Mouse (Mus musculus) layer of hippocampus, adult 8-10 months (tissue): Measurements from ENCODE around the gene Cacna1c. TPM values are rescaled to one million over a fixed set of nuclear protein-coding genes. Genes with fewer than 3 reads are reported as not detected.

Source experiments
- DNase-seq, 2 experiments: peaks; one replicate each; pipeline ENCODE4 v3.0.0; 2022; ENCODE audit warnings: low spot score in 2 of 2
- total RNA-seq, 4 experiments: library from RNA; stranded (reverse); gene quantifications; 2 replicates each; pipeline ENCODE4 v1.2.4; 2022

The Cacna1c gene
- total RNA-seq, 4 experiments from 2014 or later: 67.6 to 88.2 (median 75.8) TPM

DNA sequence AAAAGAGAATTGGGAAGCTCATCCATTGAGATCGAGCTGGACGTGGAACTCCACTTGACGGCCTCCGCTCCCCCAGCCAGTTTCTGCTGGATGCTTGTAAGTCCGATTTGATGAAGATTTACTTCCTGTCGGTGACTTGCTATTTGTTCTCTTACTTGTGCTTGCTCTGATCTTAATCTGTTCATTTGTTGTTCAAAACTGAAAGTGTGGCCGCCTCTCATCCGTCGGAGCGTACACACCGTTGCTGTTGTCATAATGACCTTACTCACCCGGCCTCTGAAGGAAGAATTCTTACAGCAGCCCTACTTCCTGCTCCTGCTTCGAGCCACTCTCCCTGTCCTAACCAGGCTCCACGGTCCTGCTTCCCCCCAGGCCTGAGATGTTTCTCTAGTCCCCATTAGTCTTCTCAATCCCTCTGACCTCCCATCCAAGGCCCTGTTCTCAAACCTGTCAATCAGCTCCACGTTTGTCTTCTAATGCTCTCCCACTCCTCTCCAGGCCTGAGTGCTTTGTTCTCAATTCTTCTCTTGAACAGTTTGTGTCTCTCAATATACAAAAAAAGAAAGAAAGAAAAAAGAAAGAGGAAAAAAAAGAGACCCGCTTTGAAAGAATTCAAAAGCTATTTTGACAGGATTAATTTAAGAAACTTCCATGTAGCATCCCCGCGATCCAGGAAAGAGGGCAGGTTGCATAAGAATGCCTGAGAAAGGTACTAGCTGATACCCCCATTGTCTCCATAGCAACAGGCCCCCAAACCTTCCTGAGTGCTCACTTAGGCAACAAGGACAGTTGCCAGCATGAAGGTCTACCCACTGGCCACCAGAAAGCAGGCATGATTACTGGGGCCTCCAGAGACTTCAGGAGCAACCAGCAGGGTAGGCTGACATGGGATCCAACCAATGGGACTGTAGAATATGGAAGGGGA, 331.3 kb downstream of the Cacna1c start:
- DNase-seq: no peak

DNA sequence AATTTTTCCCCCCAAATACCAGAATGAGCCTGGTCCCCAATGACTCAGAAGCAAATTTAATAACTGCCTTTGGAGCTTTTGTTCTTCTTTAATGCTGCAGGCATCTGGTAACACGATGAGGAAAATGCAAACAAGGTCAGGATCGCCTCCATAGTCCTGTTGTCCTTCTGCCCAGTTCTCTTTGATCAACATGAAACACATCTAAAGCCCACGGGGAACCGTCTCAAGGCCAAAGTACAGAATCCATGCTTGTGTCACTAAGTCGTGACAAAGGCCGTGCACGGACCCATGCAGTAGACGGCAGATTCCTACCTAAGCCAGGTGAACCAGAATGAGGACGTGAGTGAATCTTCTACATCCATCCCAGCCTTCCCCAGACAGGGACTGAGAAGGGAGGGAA, 333.5 kb downstream of the Cacna1c start:
- DNase-seq: no peak

DNA sequence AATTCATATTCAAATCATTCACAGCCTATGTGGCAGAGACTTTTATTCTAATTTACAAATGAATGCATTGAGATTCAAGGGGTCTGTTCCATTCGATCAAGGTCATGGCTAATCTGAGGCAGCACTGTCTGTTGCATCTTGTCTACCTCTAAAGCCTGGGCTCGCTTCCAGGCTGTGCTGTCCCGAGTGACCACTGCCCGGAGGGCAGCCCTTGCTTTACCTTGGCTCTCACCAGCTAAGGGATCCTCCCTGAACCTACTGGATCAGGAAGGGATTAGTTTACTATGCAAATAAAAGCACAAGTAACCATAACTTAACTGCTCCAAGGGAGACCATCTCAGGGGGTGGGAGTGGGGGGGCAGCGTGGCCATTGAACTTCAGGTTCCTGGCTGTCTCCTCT, 334.1 kb downstream of the Cacna1c start:
- no peak for DNase-seq

DNA sequence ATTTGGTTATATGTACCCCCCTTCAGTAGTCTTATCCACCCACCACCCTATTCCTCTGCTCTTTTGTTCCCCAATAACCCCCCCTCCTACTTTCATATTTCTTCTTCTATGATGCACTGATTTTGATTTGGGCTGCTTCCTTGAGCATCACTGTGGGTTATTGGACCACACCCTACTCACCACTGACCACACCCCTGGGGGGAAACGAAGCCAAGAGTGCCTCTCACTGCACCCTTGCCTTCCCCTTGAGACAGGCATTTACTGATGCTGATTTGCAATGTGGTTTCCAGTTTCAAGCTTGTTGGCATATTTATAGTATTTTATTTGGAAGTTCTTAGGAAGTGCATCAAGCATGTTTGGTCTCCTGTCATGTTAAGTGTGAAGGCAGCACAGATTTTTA, 337.8 kb downstream of the Cacna1c start:
- no peak for DNase-seq

DNA sequence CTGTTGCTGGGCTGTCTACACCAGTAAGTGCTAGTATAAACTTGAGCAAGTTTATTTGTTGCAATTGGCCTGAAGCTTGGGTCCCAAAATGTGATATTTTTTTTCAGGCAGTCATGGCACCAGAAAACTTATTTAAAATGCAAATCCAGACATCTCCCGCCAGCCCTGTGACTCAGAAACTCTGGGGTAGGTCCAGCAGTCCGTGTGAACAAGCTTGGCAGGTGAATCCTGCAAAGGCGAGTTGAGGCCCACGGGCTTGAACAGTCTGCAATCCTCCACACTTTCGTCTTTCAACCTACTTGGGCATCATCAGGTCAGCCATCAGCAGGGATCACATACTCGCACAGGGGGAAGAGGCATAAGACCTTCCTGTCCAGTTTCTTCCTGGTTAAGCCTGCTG, 344.1 kb downstream of the Cacna1c start:
- peak in 1 of 2 experiments; percentile 30 for DNase-seq

DNA sequence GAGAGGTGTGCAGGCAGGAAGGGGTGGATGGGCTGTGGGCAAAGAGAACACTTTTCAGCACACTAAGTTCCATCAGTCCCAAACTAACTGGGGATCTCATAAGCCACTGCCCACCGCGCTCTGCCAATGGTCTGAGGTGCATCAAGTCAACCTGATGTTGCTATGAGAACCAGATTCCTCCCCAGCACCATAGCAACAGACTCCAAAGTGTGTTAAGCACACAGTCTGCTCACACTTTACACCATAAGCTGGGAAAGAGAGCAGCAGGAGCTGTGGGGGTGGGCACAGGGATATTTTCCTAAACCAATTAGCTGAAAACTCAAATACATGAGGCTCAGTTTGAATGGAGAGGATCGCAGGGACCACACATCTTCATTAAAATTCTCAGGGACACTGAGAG, 345.1 kb downstream of the Cacna1c start:
- DNase-seq: peak; percentile 79 to 82

DNA sequence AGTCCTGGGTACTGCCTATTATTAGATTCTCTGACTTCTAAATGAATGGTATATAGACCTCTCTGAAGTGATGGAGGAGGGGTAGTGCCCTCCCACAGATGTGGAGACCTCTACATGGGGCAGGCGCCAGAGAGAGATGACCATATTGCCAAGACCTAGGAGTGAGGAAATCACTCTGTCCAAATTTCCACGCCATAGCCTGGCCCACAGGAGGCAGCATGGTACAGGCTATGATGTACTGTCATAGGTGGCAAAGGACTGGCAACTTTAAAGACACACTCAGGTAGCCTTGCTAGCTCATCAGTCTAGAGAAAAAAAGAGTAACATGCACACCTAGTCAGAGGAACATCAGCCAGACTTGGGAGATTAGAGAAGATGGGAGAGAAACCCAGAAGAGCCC, 347.6 kb downstream of the Cacna1c start:
- DNase-seq: no peak

DNA sequence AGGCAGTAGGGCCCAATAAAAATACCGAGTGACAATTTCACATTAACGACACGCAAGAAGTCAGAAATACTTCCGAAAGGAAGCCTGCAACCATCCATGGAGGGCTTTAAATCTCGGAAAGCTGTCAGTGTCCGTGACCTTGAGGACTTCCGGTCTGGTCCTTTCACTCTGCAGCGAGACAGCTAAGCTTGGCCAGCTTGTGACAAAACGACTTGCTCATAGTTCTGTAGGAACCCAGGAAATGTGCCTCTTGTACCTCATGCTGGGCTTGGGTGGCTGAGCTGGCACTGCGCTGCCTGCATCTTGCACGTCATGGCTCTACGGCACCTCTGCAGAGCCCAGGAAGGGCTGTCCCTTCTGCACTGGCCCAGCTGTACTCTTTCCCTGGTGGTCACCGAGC, 348.5 kb downstream of the Cacna1c start:
- no peak for DNase-seq

DNA sequence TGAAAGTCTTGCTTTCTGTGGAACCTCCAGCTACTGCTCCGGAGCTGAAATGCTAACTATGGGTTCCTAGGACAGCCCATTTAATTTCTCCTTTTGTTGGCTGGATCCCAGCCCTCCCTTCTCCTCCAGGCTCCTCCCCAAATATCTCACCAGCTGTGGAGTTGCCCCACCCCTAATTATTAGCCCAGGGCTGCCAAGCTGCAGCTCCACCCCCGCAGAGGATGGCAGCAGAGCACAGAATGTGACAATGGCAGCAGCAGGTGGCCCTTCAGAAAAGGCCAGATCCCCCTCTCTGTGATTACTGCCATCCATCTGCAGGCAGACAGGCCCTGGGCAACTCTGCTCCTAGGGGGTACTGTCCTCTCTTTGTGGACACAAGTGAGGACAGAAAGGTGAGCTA, 350.4 kb downstream of the Cacna1c start:
- DNase-seq: peak; percentile 41 to 42

DNA sequence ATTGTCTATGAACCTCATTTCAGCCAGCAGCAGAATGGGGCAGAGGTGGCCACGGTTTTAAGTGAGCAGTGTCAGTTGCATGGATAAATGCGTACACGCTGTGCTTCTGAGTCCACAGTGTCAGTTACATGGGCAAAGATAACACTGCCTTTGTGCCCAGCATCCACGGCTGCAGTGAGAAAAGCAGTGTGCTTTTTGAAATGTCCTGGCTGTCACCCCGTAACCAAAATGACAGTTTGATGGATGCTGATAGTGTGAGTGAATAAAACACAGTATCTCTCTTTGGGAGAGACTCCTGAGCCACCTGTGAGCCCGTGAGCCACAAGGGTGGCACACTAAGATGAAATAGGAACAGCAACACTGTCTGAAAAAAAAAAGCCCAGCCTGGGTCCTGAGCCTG, 351.0 kb downstream of the Cacna1c start:
- no peak for DNase-seq

DNA sequence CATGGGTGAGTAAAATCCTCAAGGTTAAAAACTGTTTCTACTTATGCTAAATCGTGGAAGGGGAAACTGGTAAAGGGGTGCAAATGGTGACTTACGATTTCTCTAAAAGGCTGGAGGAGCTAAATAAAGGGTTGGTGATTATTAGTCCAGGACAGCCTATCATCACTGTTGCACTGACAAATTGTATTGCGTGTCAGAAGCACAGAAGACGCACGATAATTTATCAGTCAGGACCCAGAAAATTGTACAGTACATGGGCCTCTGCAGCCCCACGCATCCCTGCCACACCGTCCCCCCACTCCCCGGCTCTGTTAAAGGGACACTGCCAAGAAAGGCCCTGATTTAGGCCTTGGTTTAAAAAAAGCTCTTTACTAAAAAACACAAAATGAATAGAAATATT, 352.7 kb downstream of the Cacna1c start:
- no peak for DNase-seq

DNA sequence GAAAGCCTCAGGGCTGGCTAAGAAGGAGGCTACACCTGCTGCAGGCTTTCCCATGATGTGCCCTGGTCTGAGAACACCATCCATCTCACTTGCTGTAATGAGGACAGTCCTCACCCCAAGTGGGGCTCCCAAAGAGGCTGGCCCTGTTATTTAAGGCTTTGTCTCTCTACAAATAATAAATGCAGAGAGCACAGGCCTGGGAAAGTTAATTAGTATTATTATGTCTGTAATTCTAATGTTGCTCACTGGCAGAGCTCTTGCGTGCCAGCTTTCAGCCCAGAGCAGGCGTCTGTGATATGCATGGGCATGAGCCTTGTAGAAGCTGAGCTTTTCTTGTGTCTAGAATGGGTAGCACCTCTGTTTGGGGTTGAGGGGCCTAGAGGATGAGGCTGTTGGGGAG, 354.3 kb downstream of the Cacna1c start:
- DNase-seq: no peak

DNA sequence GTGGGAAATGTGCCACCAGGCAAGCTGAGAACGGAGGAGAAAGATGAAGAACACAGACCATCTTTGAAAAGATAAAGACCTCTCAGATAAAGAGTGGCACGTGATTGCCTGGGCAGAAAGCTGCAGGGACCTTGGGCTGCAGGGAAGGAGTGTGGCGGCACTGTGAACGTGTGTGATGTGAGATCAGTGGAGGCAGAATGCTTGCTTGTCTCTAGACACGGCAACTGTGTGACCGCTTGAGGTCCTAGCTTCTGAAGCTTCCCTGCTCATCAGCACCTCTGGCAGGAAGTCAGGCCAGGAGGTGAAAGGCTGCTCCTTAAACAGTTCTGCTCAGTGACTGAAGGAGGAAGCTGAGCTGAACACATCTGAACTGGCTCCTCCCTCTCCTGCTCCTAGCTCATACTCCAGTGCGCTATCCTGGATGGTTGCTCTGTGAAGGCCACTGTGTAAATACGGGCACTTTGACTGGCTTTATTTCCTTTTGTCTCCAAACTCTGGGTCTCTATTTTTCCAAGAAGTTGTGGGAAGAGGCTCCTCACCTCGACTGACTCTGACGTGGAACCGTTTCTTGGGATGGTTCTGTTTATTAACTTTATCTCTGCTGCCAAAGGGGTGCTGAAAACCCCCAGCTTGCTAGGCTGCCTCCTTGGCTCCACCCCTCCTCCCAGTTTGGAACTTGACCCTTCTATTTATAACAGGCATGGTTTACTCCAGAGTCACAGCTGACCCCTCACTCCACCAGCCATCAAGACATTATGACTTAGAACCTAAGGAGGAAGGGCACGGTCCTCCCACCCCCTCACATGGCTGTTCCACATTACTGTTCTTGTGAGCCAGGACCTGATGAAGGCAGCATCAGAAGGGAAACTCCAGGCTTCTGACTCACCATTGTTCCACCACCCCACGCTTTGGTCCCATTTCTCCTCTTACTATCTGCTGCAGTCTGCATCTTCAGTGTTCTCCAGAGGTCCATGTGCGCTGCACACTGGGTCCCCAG, 357.0 kb downstream of the Cacna1c start:
- DNase-seq: no peak

DNA sequence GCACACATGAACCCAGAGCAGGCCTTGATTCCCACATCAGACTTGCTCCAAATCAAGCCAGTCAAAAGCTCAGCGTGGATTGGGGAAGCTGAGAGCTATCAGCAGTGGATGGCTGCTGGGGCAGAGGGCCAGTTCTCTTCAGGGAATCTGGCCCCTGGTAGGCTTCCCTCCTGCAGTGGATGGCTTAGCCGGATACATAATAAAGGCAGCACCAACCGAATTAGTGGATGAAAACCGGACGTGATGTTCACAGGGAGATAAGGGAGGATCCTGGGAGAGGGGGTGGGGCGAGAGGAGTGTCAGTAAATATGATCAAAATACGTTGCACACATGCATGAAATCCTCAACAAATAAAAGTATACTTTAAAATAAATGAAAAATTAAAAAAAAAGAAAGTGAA, 359.5 kb downstream of the Cacna1c start:
- DNase-seq: no peak

DNA sequence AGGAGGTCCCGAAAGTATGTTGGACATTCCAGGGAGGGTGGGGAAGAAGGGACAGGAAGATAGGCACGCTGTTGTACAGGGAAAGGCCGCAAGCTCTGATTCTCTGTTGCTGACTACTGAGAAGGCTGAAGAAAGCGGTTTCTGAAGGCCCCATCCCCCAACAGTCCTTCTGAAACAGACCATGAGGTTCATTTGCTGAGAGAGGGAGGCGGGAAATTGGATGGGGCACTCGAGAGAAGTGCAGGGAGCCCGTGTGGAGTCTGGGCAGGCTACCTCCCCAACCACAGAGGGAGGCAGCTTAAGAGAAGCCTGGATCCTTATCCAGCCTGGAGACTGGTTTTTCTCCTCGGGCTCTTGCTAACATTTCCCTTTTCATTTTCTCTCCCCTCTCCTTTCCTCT, 362.2 kb downstream of the Cacna1c start:
- no peak for DNase-seq

DNA sequence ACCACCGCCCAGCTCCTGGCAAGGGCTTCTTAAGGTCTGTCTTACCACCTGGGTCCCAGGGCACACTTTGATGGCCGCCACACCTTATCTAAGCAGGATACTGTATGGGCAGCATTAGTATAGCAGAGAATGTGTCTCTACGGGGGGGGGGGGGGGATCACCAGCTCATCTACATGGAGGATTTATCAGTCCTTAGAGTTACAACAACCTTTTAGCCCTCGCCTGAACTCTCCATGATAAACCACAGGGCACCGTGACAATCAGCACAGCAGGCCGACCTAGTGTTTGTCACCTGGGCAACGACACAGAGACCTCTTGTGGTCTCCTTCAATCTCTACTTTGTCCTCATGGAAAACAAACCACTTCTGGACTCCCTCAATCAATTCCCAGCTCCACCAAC, 363.2 kb downstream of the Cacna1c start:
- no peak for DNase-seq

DNA sequence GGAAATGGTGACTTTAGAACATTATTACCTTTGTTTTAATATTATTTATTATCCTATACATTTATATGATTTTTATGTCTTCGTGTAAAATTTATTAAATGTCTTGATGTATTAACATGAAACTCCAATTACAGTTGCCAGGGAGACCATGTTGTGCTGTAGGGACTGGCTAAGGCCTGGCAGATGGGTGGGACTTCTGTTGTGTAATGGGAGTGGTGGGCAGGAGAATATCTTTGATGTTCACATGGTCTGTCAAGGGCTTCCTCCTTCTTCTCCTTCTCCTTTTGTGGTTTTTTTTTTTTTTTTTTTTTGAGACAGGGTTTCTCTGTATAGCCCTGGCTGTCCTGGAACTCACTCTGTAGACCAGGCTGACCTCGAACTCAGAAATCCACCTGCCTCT, 363.6 kb downstream of the Cacna1c start:
- no peak for DNase-seq

DNA sequence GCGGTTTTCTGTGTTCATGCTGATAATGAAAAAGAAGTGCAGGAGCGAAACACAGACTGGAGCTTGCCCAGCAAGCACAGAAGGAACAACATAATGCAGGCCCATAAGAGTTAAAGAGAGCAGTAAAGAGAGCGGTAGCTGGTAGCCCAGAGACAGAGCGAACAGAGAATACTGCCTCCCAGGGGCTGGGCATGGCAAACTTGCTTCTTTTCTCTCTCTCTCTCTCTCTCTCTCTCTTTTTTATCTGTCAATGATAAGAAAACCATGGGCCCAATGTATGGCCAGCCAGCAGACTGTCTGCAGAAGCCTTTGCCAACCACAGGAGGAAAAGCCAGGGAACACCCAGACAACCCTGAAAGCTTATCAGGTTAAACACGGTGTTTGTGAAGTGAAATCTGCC, 365.4 kb downstream of the Cacna1c start:
- DNase-seq: no peak

DNA sequence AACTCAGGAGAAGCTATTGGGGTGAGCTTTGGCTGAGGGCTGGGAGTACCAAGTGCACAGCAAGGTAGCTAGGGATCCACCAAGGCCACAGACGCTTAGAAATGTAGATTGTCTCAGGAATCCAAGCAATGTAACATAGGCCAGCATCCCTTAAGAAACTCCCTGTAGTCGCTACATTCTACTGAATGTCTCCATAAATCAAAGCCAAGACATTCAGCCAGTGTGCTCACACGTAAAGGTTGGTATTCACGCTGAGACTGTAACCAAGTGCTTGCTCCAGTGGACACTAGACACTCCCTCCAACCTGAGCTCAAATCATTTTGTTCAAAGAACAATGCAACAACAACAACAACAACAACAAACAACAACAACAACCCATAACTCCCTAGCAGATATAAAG, 368.0 kb downstream of the Cacna1c start:
- DNase-seq: no peak

DNA sequence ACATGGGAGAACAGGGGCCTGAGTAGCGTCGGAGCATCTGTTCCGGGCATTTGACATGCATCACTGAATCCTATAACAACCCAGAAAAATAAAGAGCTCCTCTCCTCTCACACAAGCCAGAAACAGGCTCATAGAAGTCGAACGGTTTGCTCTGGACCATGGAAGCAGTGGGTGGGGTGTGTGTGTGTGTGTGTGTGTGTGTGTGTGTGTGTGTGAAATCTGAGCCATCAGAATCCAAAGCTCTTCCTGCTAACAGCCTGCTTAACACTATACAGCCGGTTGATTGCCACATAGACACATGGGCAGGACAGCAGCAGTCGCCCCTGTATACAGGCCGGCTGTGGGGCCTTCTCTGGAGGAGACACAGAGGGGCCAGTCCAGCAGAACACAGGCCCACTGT, 368.7 kb downstream of the Cacna1c start:
- DNase-seq: no peak

DNA sequence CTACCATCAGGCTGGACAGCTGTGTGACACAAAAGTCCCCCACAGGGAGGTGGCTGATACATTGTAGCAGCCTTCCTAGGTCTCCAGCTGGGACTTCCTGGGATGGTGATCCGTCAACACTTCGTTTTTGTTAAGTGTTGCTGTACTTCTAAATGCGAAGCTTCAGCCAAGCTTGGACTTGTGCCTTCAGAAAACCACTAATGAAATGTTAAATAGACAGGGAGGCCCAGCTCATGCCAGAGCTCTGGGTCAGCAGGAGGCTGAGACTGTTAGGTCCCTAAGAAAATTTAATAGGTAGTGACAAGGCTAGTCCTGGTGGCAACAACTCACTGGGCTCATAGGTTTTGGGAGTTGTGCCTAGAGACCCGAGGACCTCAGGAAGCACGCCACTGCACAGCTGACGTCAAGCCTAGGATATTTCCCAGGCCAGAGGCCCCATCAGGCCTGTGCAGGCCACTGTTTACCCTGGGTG, 370.8 kb downstream of the Cacna1c start:
- DNase-seq: no peak

DNA sequence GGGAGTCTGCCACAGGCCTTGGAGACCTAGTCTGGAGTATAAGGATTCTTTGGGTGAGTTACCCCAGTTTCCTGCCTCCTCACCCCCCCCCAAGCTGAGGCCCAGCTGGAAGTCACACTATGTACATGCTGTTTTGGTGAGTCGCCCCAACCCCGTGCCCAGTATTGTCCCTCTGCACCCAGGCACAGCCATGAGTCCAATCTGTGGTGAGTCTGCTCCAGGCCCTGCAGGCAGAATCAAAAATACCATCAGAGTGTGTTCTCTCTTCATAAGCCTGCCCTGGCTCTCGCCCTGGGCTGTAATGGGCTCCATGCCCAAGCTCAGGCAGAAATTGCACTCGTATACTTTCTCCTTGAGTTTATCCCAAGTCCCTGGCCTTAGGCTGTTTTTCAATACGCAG, 374.7 kb downstream of the Cacna1c start:
- no peak for DNase-seq
